Mouse (Mus musculus): ENCODE results near the gene Pelo. TPM values are rescaled to one million over a fixed set of nuclear protein-coding genes. Genes with fewer than 3 reads are reported as not detected.
A peak's percentile ranks its signal among the peaks of the same experiment; 100 is the strongest.

The Pelo gene
- polyA plus RNA-seq (2015; fragmentation: Nextera tagmentation; extraction: Ambion mirVana), result 3.4 and 3.7 TPM in 2 replicates

GRCm38 (mm10) chr13:115090069-115090976, at the start of gene Pelo:
TSS of gene Pelo (minus strand) at chr13:115090186.
- Histone ChIP-seq H3K9me3 (replicated peaks; ENCODE audit: control insufficient read depth, low read length) (no peaks in the 10 kb centered on the region), H3K36me3 (ENCODE audit: control insufficient read depth, insufficient read depth, low read length) (peaks cover 13% of the 10 kb centered on the region; the same call in 1 of the 2 replicates), H3K9ac (ENCODE audit: low read length) (peak within 1 kb of the TSS; percentile 94), H3K27ac (ENCODE audit: low read length) (peak within 1 kb of the TSS; percentile 95), H3K27me3 (ENCODE audit: control insufficient read depth, insufficient read depth, low read length) (no peaks in the 10 kb centered on the region), H3K4me1 (ENCODE audit: control insufficient read depth, insufficient read depth, low read length) (peaks cover 25% of the 10 kb centered on the region), H3K4me3 (replicated peaks; ENCODE audit: low read length) (peak within 1 kb of the TSS; percentile 68), H3K4me2 (ENCODE audit: low read depth, low read length) (peak within 1 kb of the TSS; percentile 98)
- under 1% methylated on average over 60 of the region's 60 CpGs for WGBS
- peak; percentile 93 for ATAC-seq (ENCODE audit: insufficient read depth, low FRiP score)

- Histone ChIP-seq H3K4me2 (ENCODE audit: low read depth, low read length) (no peak overlapping the region), H3K9ac (ENCODE audit: low read length) (no peak overlapping the region), H3K27me3 (ENCODE audit: control insufficient read depth, insufficient read depth, low read length) (no peaks in the 10 kb centered on the region), H3K4me1 (ENCODE audit: control insufficient read depth, insufficient read depth, low read length) (no peaks in the 10 kb centered on the region), H3K36me3 (ENCODE audit: control insufficient read depth, insufficient read depth, low read length) (no peaks in the 10 kb centered on the region), H3K4me3 (replicated peaks; ENCODE audit: low read length) (no peak overlapping the region), H3K27ac (ENCODE audit: low read length) (no peak overlapping the region), H3K9me3 (replicated peaks; ENCODE audit: control insufficient read depth, low read length) (no peaks in the 10 kb centered on the region)
- no peak for ATAC-seq (ENCODE audit: insufficient read depth, low FRiP score)
- WGBS, result 85% methylated on average over 7 of the region's 7 CpGs
These were observed 48.5 kb upstream of the Pelo start for GRCm38 (mm10) chr13:115138513-115138912.

DNA sequence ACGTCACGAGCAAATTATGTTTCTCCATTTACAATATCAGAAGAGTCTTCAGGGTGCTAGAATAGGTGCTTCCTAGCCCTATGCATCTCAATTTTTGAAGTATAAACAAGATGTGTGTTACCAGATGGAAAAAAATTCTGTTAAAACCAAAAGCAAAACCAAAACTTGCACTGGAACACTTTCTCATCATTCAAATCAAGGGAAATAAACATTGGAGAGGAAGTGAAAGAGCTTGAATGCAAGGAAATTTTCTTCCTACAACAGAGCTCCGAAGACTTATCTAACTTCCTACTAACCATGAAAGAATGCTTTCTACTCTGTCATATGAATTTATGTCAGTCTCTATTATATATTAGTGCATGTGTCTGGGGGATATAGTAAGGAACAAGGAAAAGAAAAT, 46.8 kb upstream of the Pelo start:
- no peak for ATAC-seq (ENCODE audit: insufficient read depth, low FRiP score)

DNA sequence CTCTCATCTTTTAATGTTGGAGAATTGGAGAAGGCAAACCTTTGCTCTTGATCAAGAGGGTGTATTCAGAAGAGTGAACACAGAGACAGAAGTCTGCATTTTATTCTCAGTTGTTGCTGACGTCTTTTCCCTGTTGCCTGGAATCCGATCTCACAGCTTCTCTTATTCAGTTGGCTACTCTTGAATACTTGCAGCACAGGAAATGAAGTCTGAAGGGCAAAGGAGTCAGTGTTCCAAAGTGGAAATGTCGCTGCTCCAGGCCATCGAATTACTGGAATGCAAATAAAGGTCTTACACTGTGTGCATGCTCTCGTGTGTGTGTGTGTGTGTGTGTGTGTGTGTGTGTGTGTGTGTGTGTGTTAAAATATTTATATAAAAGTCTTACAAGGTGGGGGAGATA, 42.4 kb upstream of the Pelo start:
- no peak overlapping the region for H3K27ac ChIP-seq (ENCODE audit: low read length)
- no peak overlapping the region for H3K4me2 ChIP-seq (ENCODE audit: low read depth, low read length)
- ATAC-seq (ENCODE audit: insufficient read depth, low FRiP score), result no peak
- H3K4me1 ChIP-seq (ENCODE audit: control insufficient read depth, insufficient read depth, low read length), result no peaks in the 10 kb centered on the region
- no peak overlapping the region for H3K9ac ChIP-seq (ENCODE audit: low read length)
- no peak overlapping the region for H3K4me3 ChIP-seq (replicated peaks; ENCODE audit: low read length)
- H3K36me3 ChIP-seq (ENCODE audit: control insufficient read depth, insufficient read depth, low read length), result no peaks in the 10 kb centered on the region
- H3K9me3 ChIP-seq (replicated peaks; ENCODE audit: control insufficient read depth, low read length), result no peaks in the 10 kb centered on the region
- WGBS, result 19% methylated on average over 5 of the region's 5 CpGs
- no peaks in the 10 kb centered on the region for H3K27me3 ChIP-seq (ENCODE audit: control insufficient read depth, insufficient read depth, low read length)

More for the DNA sequence above, 46.8 kb upstream of the Pelo start:
- H3K4me2 ChIP-seq (ENCODE audit: low read depth, low read length), result no peak overlapping the region
- H3K27ac ChIP-seq (ENCODE audit: low read length), result no peak overlapping the region
- H3K27me3 ChIP-seq (ENCODE audit: control insufficient read depth, insufficient read depth, low read length), result no peaks in the 10 kb centered on the region
- H3K4me1 ChIP-seq (ENCODE audit: control insufficient read depth, insufficient read depth, low read length), result no peaks in the 10 kb centered on the region
- H3K9ac ChIP-seq (ENCODE audit: low read length), result no peak overlapping the region
- peak overlapping the region; percentile 16; the same call in 1 of the 2 replicates for H3K4me3 ChIP-seq (replicated peaks; ENCODE audit: low read length)
- WGBS, result 66% methylated on average over 3 of the region's 3 CpGs
- no peaks in the 10 kb centered on the region for H3K9me3 ChIP-seq (replicated peaks; ENCODE audit: control insufficient read depth, low read length)
- H3K36me3 ChIP-seq (ENCODE audit: control insufficient read depth, insufficient read depth, low read length), result no peaks in the 10 kb centered on the region

DNA sequence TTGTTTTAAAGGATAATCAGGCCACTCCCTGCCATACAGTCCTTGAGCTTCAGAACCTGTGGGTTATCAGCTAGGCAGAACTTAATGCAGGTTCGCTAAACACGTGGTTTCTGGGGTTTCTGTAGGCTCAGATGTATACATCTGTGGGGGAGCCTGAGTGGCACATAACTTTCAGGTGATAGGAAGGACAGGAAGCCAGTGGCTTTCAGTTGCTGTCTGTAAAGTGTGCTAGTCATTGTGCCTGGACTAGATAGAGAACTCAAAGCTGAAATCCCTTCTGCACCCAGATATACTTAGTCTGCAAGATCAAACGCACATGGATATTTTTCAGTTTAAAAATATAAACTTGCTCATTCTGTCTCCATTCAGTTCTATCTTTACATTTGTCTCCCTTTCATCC, 41.4 kb upstream of the Pelo start:
- Histone ChIP-seq H3K36me3 (ENCODE audit: control insufficient read depth, insufficient read depth, low read length) (no peaks in the 10 kb centered on the region), H3K4me3 (replicated peaks; ENCODE audit: low read length) (no peak overlapping the region), H3K4me1 (ENCODE audit: control insufficient read depth, insufficient read depth, low read length) (no peaks in the 10 kb centered on the region), H3K9me3 (replicated peaks; ENCODE audit: control insufficient read depth, low read length) (no peaks in the 10 kb centered on the region), H3K27me3 (ENCODE audit: control insufficient read depth, insufficient read depth, low read length) (no peaks in the 10 kb centered on the region), H3K4me2 (ENCODE audit: low read depth, low read length) (no peak overlapping the region), H3K9ac (ENCODE audit: low read length) (no peak overlapping the region), H3K27ac (ENCODE audit: low read length) (no peak overlapping the region)
- WGBS, result 56% methylated on average over 3 of the region's 3 CpGs
- no peak for ATAC-seq (ENCODE audit: insufficient read depth, low FRiP score)

GRCm38 (mm10) chr13:115130035-115130434, 40.0 kb upstream of the Pelo start:
- H3K9ac ChIP-seq (ENCODE audit: low read length), result no peak overlapping the region
- H3K4me2 ChIP-seq (ENCODE audit: low read depth, low read length), result no peak overlapping the region
- no peaks in the 10 kb centered on the region for H3K4me1 ChIP-seq (ENCODE audit: control insufficient read depth, insufficient read depth, low read length)
- ATAC-seq (ENCODE audit: insufficient read depth, low FRiP score), result no peak
- no peaks in the 10 kb centered on the region for H3K9me3 ChIP-seq (replicated peaks; ENCODE audit: control insufficient read depth, low read length)
- H3K27ac ChIP-seq (ENCODE audit: low read length), result no peak overlapping the region
- no peaks in the 10 kb centered on the region for H3K36me3 ChIP-seq (ENCODE audit: control insufficient read depth, insufficient read depth, low read length)
- 89% methylated on average over 2 of the region's 2 CpGs for WGBS
- no peaks in the 10 kb centered on the region for H3K27me3 ChIP-seq (ENCODE audit: control insufficient read depth, insufficient read depth, low read length)
- H3K4me3 ChIP-seq (replicated peaks; ENCODE audit: low read length), result no peak overlapping the region

GRCm38 (mm10) chr13:115127826-115128225, 37.8 kb upstream of the Pelo start:
- ATAC-seq (ENCODE audit: insufficient read depth, low FRiP score), result no peak
- H3K9me3 ChIP-seq (replicated peaks; ENCODE audit: control insufficient read depth, low read length), result no peaks in the 10 kb centered on the region
- H3K4me1 ChIP-seq (ENCODE audit: control insufficient read depth, insufficient read depth, low read length), result no peaks in the 10 kb centered on the region
- H3K27ac ChIP-seq (ENCODE audit: low read length), result no peak overlapping the region
- H3K9ac ChIP-seq (ENCODE audit: low read length), result no peak overlapping the region
- no peak overlapping the region for H3K4me3 ChIP-seq (replicated peaks; ENCODE audit: low read length)
- H3K36me3 ChIP-seq (ENCODE audit: control insufficient read depth, insufficient read depth, low read length), result no peaks in the 10 kb centered on the region
- H3K4me2 ChIP-seq (ENCODE audit: low read depth, low read length), result no peak overlapping the region
- 91% methylated on average over 1 of the region's 1 CpGs for WGBS
- no peaks in the 10 kb centered on the region for H3K27me3 ChIP-seq (ENCODE audit: control insufficient read depth, insufficient read depth, low read length)

GRCm38 (mm10) chr13:115126534-115126933, 36.5 kb upstream of the Pelo start:
- no peaks in the 10 kb centered on the region for H3K36me3 ChIP-seq (ENCODE audit: control insufficient read depth, insufficient read depth, low read length)
- no peak overlapping the region for H3K4me3 ChIP-seq (replicated peaks; ENCODE audit: low read length)
- no peaks in the 10 kb centered on the region for H3K9me3 ChIP-seq (replicated peaks; ENCODE audit: control insufficient read depth, low read length)
- H3K27me3 ChIP-seq (ENCODE audit: control insufficient read depth, insufficient read depth, low read length), result no peaks in the 10 kb centered on the region
- no peak overlapping the region for H3K9ac ChIP-seq (ENCODE audit: low read length)
- H3K4me2 ChIP-seq (ENCODE audit: low read depth, low read length), result no peak overlapping the region
- no peak for ATAC-seq (ENCODE audit: insufficient read depth, low FRiP score)
- WGBS, result 91% methylated on average over 2 of the region's 2 CpGs
- no peak overlapping the region for H3K27ac ChIP-seq (ENCODE audit: low read length)
- H3K4me1 ChIP-seq (ENCODE audit: control insufficient read depth, insufficient read depth, low read length), result no peaks in the 10 kb centered on the region

- no peak overlapping the region for H3K4me3 ChIP-seq (replicated peaks; ENCODE audit: low read length)
- no peak overlapping the region for H3K27ac ChIP-seq (ENCODE audit: low read length)
- 87% methylated on average over 4 of the region's 4 CpGs for WGBS
- H3K9ac ChIP-seq (ENCODE audit: low read length), result no peak overlapping the region
- no peaks in the 10 kb centered on the region for H3K27me3 ChIP-seq (ENCODE audit: control insufficient read depth, insufficient read depth, low read length)
- H3K36me3 ChIP-seq (ENCODE audit: control insufficient read depth, insufficient read depth, low read length), result no peaks in the 10 kb centered on the region
- H3K4me2 ChIP-seq (ENCODE audit: low read depth, low read length), result no peak overlapping the region
- H3K4me1 ChIP-seq (ENCODE audit: control insufficient read depth, insufficient read depth, low read length), result no peaks in the 10 kb centered on the region
- H3K9me3 ChIP-seq (replicated peaks; ENCODE audit: control insufficient read depth, low read length), result no peaks in the 10 kb centered on the region
- ATAC-seq (ENCODE audit: insufficient read depth, low FRiP score), result no peak
These were observed 35.1 kb upstream of the Pelo start for GRCm38 (mm10) chr13:115125130-115125529.
